Mouse (Mus musculus): ENCODE results near the gene Zfp518a. TPM values are rescaled to one million over a fixed set of nuclear protein-coding genes. Genes with fewer than 3 reads are reported as not detected.

The Zfp518a gene
- polyA plus RNA-seq, 1 experiment, result 5.5 TPM

- DNase-seq (ENCODE audit: extremely low spot score in 1 of 2, low spot score in 1 of 2), result no peak
These were observed 70.7 kb downstream of the Zfp518a start for GRCm38 (mm10) chr19:40964936-40965850.

Other genes with a start within 250 kb of the Zfp518a start
- 0.10 and 0.15 TPM in 2 replicates for gene Cc2d2b, start 146.0 kb upstream of the Zfp518a start, polyA plus RNA-seq (2012; rRNA removed)
- gene Ccnj, start 63.4 kb upstream of the Zfp518a start, polyA plus RNA-seq (2012; rRNA removed), result 8.1 and 9.3 TPM in 2 replicates
- 6.9 and 7.2 TPM in 2 replicates for gene Blnk, start 99.8 kb downstream of the Zfp518a start, polyA plus RNA-seq (2012; rRNA removed)
- gene Dntt, start 134.6 kb downstream of the Zfp518a start, polyA plus RNA-seq (2012; rRNA removed), result 0.06 and 0.12 TPM in 2 replicates
- 17.0 and 19.5 TPM in 2 replicates for gene Opalin, start 182.4 kb downstream of the Zfp518a start, polyA plus RNA-seq (2012; rRNA removed)